Mouse (Mus musculus) limb, embryonic 10.5 days (tissue): ENCODE measurements around the gene Mindy4. TPM values are rescaled to one million over a fixed set of nuclear protein-coding genes. Genes with fewer than 3 reads are reported as not detected.

Experiments used
- DNase-seq: peaks from one replicate; pipeline ENCODE4 v3.0.0-alpha.2; 2017; ENCODE audit warnings: low spot score
- H3K27ac ChIP-seq: fragments of 300-500 bp; sonication (generic); 2 replicates; pipeline ENCODE4 v1.5.1; 2016; ENCODE audit warnings: mild to moderate bottlenecking
- H3K27me3 ChIP-seq: fragments of 300-500 bp; sonication (generic); 2 replicates; pipeline ENCODE4 v1.6.1; 2016; ENCODE audit warnings: low read depth, mild to moderate bottlenecking; ENCODE audit not compliant: poor library complexity, severe bottlenecking
- H3K36me3 ChIP-seq: fragments of 300-500 bp; sonication (generic); 2 replicates; pipeline ENCODE4 v1.6.1; 2016; ENCODE audit warnings: mild to moderate bottlenecking, moderate library complexity
- H3K4me1 ChIP-seq: fragments of 300-500 bp; sonication (generic); 2 replicates; pipeline ENCODE4 v1.6.1; 2016
- H3K4me3 ChIP-seq: fragments of 300-500 bp; sonication (generic); 2 replicates; pipeline ENCODE4 v1.5.1; 2016; ENCODE audit warnings: mild to moderate bottlenecking, moderate library complexity
- H3K9me3 ChIP-seq: fragments of 300-500 bp; sonication (generic); replicated peaks from 2 replicates; pipeline ENCODE4 v1.6.1; 2016; ENCODE audit warnings: mild to moderate bottlenecking
- WGBS: fragments of 180-500 bp; shearing (Covaris S2); methylation state at CpG from one replicate; pipeline ENCODE4 v1.1.7; 2016; 5-methylcytosine and 5-hydroxymethylcytosine counted together
- polyA plus RNA-seq: library from polyadenylated mRNA; unstranded; fragments of >200 nt; fragmentation: Nextera tagmentation; extraction: Ambion mirVana; gene quantifications from 2 replicates; pipeline ENCODE4 v1.2.1, GENCODE M21; 2016

Mindy4 gene
- polyA plus RNA-seq, 1 experiment from 2014 or later: 16.2 TPM

DNA sequence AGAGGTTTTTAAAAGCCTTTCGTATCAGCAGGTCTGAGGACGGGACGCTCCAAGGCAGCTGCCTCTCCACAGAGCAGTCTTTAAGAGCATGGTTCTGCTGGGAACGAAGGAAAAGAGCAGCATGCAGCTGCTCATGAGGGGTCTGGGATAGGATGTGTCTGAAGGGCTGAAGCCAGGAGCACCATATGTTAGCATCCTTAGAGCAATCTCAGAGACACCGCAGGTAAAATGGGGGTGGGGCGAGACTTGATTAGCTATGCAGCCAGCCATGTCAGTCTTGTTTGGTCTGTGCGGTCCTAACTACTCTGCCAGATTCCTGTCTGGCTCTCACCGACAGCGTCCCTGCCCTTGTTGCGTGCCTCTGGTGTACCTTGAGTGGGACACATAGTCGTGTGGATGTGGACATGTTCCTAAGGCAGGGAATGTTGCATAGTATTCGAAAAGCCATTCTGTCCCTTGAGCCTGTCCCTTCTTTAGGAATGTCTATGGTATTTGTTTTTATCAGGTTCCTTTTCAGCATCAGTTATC, 43.8 kb downstream of the Mindy4 start:
- no peaks in the 10 kb centered on the region for H3K9me3 ChIP-seq
- no peak for DNase-seq
- no peak overlapping the region for H3K27ac ChIP-seq
- H3K27me3 ChIP-seq: no peaks in the 10 kb centered on the region
- 89% methylated on average over 12 of the region's 12 CpGs for WGBS
- H3K4me1 ChIP-seq: no peaks in the 10 kb centered on the region
- peaks cover 21% of the 10 kb centered on the region for H3K36me3 ChIP-seq
- H3K4me3 ChIP-seq: no peak overlapping the region

GRCm38 (mm10) chr6:55249263-55249662, 46.1 kb downstream of the Mindy4 start:
- Histone ChIP-seq H3K9me3 (no peaks in the 10 kb centered on the region), H3K27me3 (no peaks in the 10 kb centered on the region), H3K4me3 (no peak overlapping the region), H3K4me1 (no peaks in the 10 kb centered on the region), H3K27ac (no peak overlapping the region), H3K36me3 (peaks cover 19% of the 10 kb centered on the region)
- 89% methylated on average over 9 of the region's 9 CpGs for WGBS
- no peak for DNase-seq

DNA sequence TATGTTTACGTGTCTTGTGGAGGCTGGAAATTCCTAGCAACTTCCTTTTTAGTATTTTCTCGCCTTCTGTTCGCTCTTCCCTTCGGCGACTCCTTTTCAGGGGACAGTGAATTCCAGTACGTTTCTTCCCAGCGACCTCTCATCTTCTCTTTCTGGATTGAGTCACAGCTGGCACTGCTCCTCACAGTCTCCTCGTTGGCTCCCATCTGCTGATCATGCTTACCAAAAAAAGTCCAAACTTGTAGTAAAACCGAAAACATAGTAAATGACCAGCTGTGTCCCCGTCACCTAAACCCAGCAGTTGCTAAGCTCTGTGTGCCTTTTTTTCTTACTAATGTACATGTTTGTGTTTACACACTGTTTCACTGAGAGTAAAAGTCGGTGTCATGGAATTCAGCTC, 47.6 kb downstream of the Mindy4 start:
- H3K9me3 ChIP-seq: no peaks in the 10 kb centered on the region
- H3K27ac ChIP-seq: no peak overlapping the region
- no peaks in the 10 kb centered on the region for H3K27me3 ChIP-seq
- H3K4me3 ChIP-seq: no peak overlapping the region
- WGBS: 90% methylated on average over 11 of the region's 11 CpGs
- H3K4me1 ChIP-seq: no peaks in the 10 kb centered on the region
- DNase-seq: no peak
- H3K36me3 ChIP-seq: peaks cover 14% of the 10 kb centered on the region

DNA sequence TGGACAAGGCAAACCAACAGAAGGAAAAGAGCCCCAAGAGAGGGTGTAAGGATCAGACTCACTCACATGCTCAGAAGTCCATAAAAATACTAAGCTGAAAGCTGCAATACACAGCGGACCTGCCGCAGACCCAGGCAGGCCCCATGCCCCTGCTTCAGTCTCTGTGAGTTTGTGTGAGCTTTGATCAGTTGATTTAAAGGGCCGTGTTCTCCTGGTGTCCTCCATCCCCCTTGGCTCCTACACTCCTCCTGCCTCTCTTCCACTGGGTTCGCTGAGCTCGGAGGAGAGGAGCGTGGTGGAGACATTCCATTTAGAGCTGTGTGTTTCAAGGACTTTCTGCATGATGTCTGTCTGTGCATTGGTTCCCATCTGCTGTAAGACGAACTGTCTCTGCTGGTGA, 48.4 kb downstream of the Mindy4 start:
- no peak overlapping the region for H3K27ac ChIP-seq
- no peak for DNase-seq
- peaks cover 10% of the 10 kb centered on the region for H3K36me3 ChIP-seq
- no peaks in the 10 kb centered on the region for H3K27me3 ChIP-seq
- WGBS: 81% methylated on average over 7 of the region's 7 CpGs
- H3K4me3 ChIP-seq: no peak overlapping the region
- H3K4me1 ChIP-seq: no peaks in the 10 kb centered on the region
- H3K9me3 ChIP-seq: no peaks in the 10 kb centered on the region

DNA sequence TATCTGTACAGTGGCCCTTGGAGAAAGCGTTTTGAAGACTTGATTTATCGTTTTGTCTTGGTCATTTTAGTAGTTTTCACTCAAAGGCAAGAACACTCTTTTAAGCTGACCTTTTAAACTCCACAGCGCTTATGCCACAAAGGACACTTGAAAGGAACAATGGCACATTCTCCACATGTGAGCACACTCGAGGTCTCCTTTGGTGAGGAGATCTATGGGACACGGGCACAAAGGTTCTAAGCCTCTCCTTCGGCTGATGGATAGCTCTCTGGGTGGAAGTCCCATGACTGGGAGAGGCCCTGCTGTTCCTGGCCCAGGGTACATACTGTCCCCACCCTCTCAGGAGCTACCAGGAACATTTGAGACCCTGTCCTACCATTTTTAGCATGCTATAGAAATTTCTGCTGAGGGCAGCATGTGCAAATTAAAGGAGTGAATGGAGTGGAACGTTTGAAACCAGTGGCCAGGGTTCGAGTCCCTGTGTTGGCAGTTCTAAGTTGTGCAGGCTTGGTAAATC, 49.6 kb downstream of the Mindy4 start:
- Histone ChIP-seq H3K4me3 (no peak overlapping the region), H3K27ac (no peak overlapping the region), H3K27me3 (no peaks in the 10 kb centered on the region), H3K4me1 (no peaks in the 10 kb centered on the region), H3K9me3 (no peaks in the 10 kb centered on the region), H3K36me3 (peaks cover 16% of the 10 kb centered on the region)
- WGBS: 91% methylated on average over 8 of the region's 8 CpGs
- no peak for DNase-seq

- DNase-seq: no peak
- Histone ChIP-seq H3K4me3 (no peak overlapping the region), H3K27ac (no peak overlapping the region)
Observed at GRCm38 (mm10) chr6:55256500-55257191, 53.5 kb downstream of the Mindy4 start.

DNA sequence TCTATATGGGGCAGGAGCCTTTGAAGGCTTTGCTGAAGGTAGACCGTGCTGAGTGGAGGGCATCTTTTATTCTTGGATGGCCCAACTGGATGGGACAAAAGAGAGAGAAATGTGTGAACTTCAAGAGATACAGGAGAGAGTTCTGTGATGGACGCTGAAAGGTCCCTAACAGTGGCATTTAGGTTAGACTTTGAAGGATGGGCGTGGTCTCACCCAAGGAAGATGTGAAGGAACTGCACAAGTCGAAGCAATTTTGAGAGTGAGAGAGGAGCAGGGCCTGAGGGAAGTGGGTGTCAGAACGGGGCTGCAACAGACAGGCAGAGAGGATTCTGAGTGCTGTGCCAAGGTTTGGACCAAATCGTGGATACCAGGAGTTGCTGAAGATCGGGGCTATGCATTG, 54.1 kb downstream of the Mindy4 start:
- WGBS: 89% methylated on average over 7 of the region's 7 CpGs
- Histone ChIP-seq H3K4me1 (peaks cover 29% of the 10 kb centered on the region), H3K36me3 (peaks cover 18% of the 10 kb centered on the region), H3K4me3 (no peak overlapping the region), H3K9me3 (no peaks in the 10 kb centered on the region), H3K27me3 (no peaks in the 10 kb centered on the region), H3K27ac (no peak overlapping the region)
- no peak for DNase-seq

More at GRCm38 (mm10) chr6:55256500-55257191, 53.5 kb downstream of the Mindy4 start:
- H3K36me3 ChIP-seq: peaks cover 18% of the 10 kb centered on the region
- 80% methylated on average over 13 of the region's 13 CpGs for WGBS
- H3K9me3 ChIP-seq: no peaks in the 10 kb centered on the region
- peaks cover 29% of the 10 kb centered on the region for H3K4me1 ChIP-seq
- no peaks in the 10 kb centered on the region for H3K27me3 ChIP-seq

DNA sequence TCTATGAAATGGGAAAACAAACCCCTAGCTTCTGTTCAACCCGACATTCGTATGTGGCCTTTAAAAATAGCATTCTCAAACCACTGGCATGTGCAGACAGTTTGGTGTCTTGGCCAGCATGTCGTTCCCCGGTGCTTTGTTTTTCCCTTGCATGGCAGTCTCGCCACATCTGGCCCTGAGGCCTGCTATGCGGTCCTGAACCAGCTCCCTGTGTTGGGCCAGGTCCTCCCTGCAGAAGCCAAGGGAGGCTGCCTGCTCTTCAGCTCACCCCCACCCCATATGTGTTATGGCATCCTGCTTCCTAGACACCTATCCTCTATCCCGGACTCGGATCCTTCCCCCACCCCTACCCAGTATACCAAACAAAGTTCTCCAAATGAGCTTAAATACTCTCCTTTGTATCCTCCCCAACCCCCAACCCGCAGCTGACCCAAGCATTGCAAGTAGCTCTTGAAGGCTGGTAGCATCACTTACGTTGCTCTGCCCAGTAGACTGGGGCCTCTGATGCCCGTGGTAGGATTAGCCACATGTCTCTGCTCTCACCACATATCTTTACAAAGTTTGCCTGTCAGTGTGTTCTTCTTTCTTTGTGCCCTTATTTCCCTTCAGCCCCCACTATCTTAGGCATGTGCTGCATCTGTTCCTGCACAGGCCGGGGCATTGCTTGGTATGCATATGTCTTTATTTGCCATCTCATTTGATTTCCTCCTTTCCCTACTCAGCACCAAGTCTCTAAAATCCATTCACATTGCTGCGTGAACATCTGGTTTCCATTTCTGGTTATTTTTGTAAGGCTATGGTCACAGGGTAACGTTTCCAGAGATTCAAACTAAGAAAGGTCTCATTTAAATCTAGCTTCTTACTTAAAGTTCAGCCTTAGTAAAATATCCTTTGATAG, 55.5 kb downstream of the Mindy4 start:
- Histone ChIP-seq H3K4me3 (no peak overlapping the region), H3K27ac (peak overlapping the region; percentile 79), H3K27me3 (no peaks in the 10 kb centered on the region), H3K36me3 (peaks cover 31% of the 10 kb centered on the region), H3K4me1 (peaks cover 29% of the 10 kb centered on the region), H3K9me3 (no peaks in the 10 kb centered on the region)
- WGBS: 68% methylated on average over 14 of the region's 14 CpGs
- DNase-seq: peak; percentile 33

GRCm38 (mm10) chr6:55262161-55262560, 59.0 kb downstream of the Mindy4 start:
- Histone ChIP-seq H3K36me3 (peaks cover 41% of the 10 kb centered on the region), H3K27me3 (no peaks in the 10 kb centered on the region), H3K4me3 (no peak overlapping the region), H3K9me3 (no peaks in the 10 kb centered on the region), H3K4me1 (peaks cover 29% of the 10 kb centered on the region), H3K27ac (no peak overlapping the region)
- WGBS: 91% methylated on average over 12 of the region's 12 CpGs
- DNase-seq: no peak

DNA sequence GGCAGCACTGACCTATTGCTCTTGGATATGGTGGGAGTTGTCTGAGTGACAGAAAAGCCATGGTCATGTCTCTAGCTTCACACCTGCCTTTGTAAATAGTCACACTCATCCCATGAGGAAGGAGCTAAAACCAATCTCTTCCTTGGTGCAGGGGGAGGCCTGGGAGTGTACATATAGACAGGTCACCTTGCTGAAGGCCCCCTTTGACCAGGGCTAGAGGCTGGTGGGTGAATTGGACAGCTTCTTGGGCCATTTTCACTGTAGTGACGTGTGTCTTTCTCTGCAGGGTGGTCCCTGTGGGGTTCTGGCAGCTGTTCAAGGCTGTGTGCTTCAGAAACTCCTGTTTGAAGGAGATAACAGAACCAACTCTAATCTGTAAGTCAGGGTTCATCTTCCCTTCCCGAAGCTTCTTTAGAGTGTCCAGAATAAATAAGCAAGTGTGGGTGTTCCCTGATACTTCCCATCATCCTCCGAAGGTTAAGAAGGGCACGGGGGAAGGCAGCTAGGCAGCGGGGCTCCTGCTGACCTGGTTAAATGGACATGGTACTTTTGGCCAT, 60.4 kb downstream of the Mindy4 start:
- Histone ChIP-seq H3K4me1 (peaks cover 24% of the 10 kb centered on the region), H3K27ac (no peak overlapping the region), H3K27me3 (no peaks in the 10 kb centered on the region), H3K9me3 (no peaks in the 10 kb centered on the region), H3K36me3 (peaks cover 36% of the 10 kb centered on the region), H3K4me3 (no peak overlapping the region)
- 90% methylated on average over 5 of the region's 5 CpGs for WGBS
- no peak for DNase-seq

DNA sequence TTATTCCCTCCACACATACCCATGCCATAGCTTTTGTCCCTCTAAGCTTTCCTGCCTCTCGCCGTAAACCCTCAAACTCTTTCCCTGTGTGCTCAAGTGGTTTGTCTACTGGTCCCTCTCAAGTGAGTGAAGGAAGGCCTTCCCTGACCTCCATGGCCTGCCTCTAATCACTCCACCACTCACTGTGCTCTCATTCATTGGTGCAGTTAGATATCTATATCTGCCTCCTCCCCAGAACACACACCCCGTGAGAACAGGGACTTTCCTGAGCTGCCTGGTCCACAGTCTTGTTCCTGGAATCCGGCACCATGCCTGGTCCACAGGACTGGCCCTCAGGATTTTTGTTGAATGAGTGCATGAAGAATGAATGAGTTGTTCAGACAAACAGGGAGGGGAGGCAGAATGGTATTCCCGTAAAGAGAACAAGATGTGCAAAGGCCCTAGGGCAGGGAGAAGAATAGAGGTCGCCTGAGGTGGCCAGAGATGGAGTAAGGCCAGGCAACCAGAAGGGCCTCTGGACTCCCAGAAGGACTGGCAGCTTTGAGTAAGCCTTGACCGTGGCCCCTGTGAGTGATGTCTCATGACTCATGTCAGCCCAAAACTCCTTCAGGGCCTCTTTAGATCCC, 61.7 kb downstream of the Mindy4 start:
- no peak for DNase-seq
- H3K27ac ChIP-seq: no peak overlapping the region
- peaks cover 11% of the 10 kb centered on the region for H3K4me1 ChIP-seq
- WGBS: 92% methylated on average over 7 of the region's 7 CpGs
- no peaks in the 10 kb centered on the region for H3K9me3 ChIP-seq
- peaks cover 36% of the 10 kb centered on the region for H3K36me3 ChIP-seq
- H3K27me3 ChIP-seq: no peaks in the 10 kb centered on the region
- no peak overlapping the region for H3K4me3 ChIP-seq

GRCm38 (mm10) chr6:55272952-55273351, 69.8 kb downstream of the Mindy4 start:
- Histone ChIP-seq H3K27ac (no peak overlapping the region), H3K36me3 (no peaks in the 10 kb centered on the region), H3K27me3 (no peaks in the 10 kb centered on the region), H3K4me1 (peaks cover 6% of the 10 kb centered on the region), H3K9me3 (no peaks in the 10 kb centered on the region), H3K4me3 (no peak overlapping the region)
- 91% methylated on average over 7 of the region's 7 CpGs for WGBS
- DNase-seq: no peak
